Mouse (Mus musculus) liver, adult 10 weeks (tissue): ENCODE results near the gene Adra2b. TPM values are rescaled to one million over a fixed set of nuclear protein-coding genes. Genes with fewer than 3 reads are reported as not detected.

Experiments
- polyA plus RNA-seq: library from polyadenylated mRNA; stranded (reverse); fragments of 350-450 nt; fragmentation: Illumina TruSeq; extraction: RNeasy Lipid Tissue Mini Kit (QIAGEN cat#74804); gene quantifications from one replicate; pipeline ENCODE4 v1.2.3, GENCODE M21; 2014; ENCODE audit warnings: low read depth, low replicate concordance

The Adra2b gene
- 0.95 TPM for polyA plus RNA-seq

GRCm38 (mm10) chr2:127362459-127363281 is at the start of gene Adra2b:
TSS of gene Adra2b (plus strand) at chr2:127363208.

GRCm38 (mm10) chr2:127335767-127336496 is 27.1 kb upstream of the Adra2b start, which contains the start of gene Dusp2:
TSS of gene Dusp2 (plus strand) at chr2:127336159.

GRCm38 (mm10) chr2:127338416-127338815 is 24.6 kb upstream of the Adra2b start, which contains the start of gene Astl:
TSS of gene Astl (plus strand) at chr2:127338639.

Other genes with a start within 250 kb of the Adra2b start
- gene Ncaph, start 229.3 kb upstream of the Adra2b start, polyA plus RNA-seq: 0.58 TPM
- 1.6 TPM for gene Itpripl1, start 219.8 kb upstream of the Adra2b start, polyA plus RNA-seq
- 0.79 TPM for gene 1810024B03Rik, start 154.9 kb upstream of the Adra2b start, polyA plus RNA-seq
- gene Snrnp200, start 154.8 kb upstream of the Adra2b start, polyA plus RNA-seq: 18.8 TPM
- 17.7 TPM for gene Ciao1, start 115.4 kb upstream of the Adra2b start, polyA plus RNA-seq
- 21.4 TPM for gene Tmem127, start 115.3 kb upstream of the Adra2b start, polyA plus RNA-seq
- 127 TPM for gene Stard7, start 93.0 kb upstream of the Adra2b start, polyA plus RNA-seq
- not detected for gene Dusp2, start 27.0 kb upstream of the Adra2b start, polyA plus RNA-seq
- not detected for gene Astl, start 24.6 kb upstream of the Adra2b start, polyA plus RNA-seq
- not detected for gene Gpat2, start 62.0 kb downstream of the Adra2b start, polyA plus RNA-seq
- 14.3 TPM for gene Fahd2a, start 81.4 kb downstream of the Adra2b start, polyA plus RNA-seq
- gene Kcnip3, start 158.9 kb downstream of the Adra2b start, polyA plus RNA-seq: not detected
- not detected for gene Prom2, start 178.3 kb downstream of the Adra2b start, polyA plus RNA-seq
- gene Zfp661, start 223.9 kb downstream of the Adra2b start, polyA plus RNA-seq: 3.2 TPM
- gene Mrps5, start 224.0 kb downstream of the Adra2b start, polyA plus RNA-seq: 19.1 TPM